Mouse (Mus musculus) C2C12 (cell line): ENCODE results near the gene Cacna2d4. TPM values are rescaled to one million over a fixed set of nuclear protein-coding genes. Genes with fewer than 3 reads are reported as not detected.
"Not testable (repeated sequence)": the region's sequence is repeated elsewhere in the genome, so short reads cannot be mapped to it uniquely, and the experiment has no call there.

ENCODE experiments used
- H3K27me3 ChIP-seq: one replicate; pipeline ENCODE4 v1.6.1; 2011; ENCODE audit not compliant: control insufficient read depth, insufficient read depth, insufficient read length
- H3K36me3 ChIP-seq: one replicate; pipeline ENCODE4 v1.6.1; 2011; ENCODE audit not compliant: control insufficient read depth, insufficient read depth
- H3K4me3 ChIP-seq: one replicate; pipeline ENCODE4 v1.5.1; 2011; ENCODE audit warnings: mild to moderate bottlenecking, control low read depth; ENCODE audit not compliant: poor library complexity, insufficient read depth, severe bottlenecking
- H3K79me2 ChIP-seq: one replicate; pipeline ENCODE4 v1.6.1; 2011; ENCODE audit not compliant: control insufficient read depth, insufficient read depth
- H3K79me3 ChIP-seq: one replicate; pipeline ENCODE4 v1.6.1; 2011; ENCODE audit warnings: low read depth, control low read depth
- H3ac ChIP-seq: one replicate; pipeline ENCODE3; 2011; ENCODE audit warnings: low read depth; ENCODE audit not compliant: control insufficient read depth, insufficient read length
- CEBPB ChIP-seq: IDR thresholded peaks from one replicate; pipeline ENCODE4 v1.6.1; 2011; ENCODE audit warnings: low read depth, mild to moderate bottlenecking, control low read depth, moderate library complexity
- CTCF ChIP-seq: IDR thresholded peaks from one replicate; pipeline ENCODE4 v1.5.1; 2011; ENCODE audit not compliant: control insufficient read depth, insufficient read depth, insufficient read length
- FOSL1 ChIP-seq: IDR thresholded peaks from one replicate; pipeline ENCODE4 v1.8.0; 2011; ENCODE audit warnings: mild to moderate bottlenecking, low read length; ENCODE audit not compliant: poor library complexity, insufficient read depth, severe bottlenecking
- MAX ChIP-seq: IDR thresholded peaks from one replicate; pipeline ENCODE4 v1.6.1; 2011; ENCODE audit warnings: mild to moderate bottlenecking, control low read depth
- MYOD1 ChIP-seq: IDR thresholded peaks from one replicate; pipeline ENCODE4 v1.6.1; 2011; ENCODE audit warnings: low read depth; ENCODE audit not compliant: control insufficient read depth, insufficient read length
- MYOG ChIP-seq: IDR thresholded peaks from one replicate; pipeline ENCODE4 v1.6.1; 2011; ENCODE audit not compliant: control insufficient read depth, insufficient read length; ENCODE audit errors: extremely low read depth
- USF1 ChIP-seq: IDR thresholded peaks from one replicate; pipeline ENCODE4 v1.6.1; 2011; ENCODE audit warnings: low read depth, mild to moderate bottlenecking, control low read depth, moderate library complexity
- polyA plus RNA-seq: library from polyadenylated mRNA; unstranded; fragments of >200 nt; fragmentation: generic; extraction: Trizol; gene quantifications from one replicate; pipeline ENCODE4 v1.2.1, GENCODE M21; 2012; ENCODE audit warnings: missing spikeins

The Cacna2d4 gene
- polyA plus RNA-seq, 1 experiment, result not detected

DNA sequence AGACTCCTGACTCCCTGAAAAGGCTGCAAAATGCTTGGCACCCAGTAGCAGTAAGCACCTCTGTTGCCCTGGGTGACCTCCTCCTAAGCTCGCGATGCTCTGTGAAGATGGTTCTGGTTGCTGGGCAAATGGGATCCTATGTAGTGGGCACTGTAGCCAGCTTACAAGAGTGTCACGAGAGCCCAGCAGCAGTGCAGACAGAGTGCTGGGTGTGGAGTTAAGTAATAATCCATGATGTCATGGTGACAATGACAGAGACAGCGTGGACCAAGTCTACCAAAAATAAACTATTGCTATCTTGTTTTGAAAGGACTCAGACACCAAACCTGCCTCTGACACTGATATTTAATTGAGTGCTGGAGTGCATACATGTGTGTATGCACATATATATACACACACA, 34.8 kb upstream of the Cacna2d4 start:
- H3K27me3 ChIP-seq, result no peaks in the 10 kb centered on the region
- no peaks in the 10 kb centered on the region for H3K79me2 ChIP-seq
- H3K79me3 ChIP-seq, result no peaks in the 10 kb centered on the region
- H3K36me3 ChIP-seq, result no peaks in the 10 kb centered on the region
- H3K4me3 ChIP-seq, result no peak overlapping the region
- no peak overlapping the region for H3ac ChIP-seq
- TF ChIP-seq MYOD1 (no peak), CTCF (no peak), MYOG (no peak), FOSL1 (no peak), CEBPB (no peak), USF1 (no peak), MAX (no peak)

DNA sequence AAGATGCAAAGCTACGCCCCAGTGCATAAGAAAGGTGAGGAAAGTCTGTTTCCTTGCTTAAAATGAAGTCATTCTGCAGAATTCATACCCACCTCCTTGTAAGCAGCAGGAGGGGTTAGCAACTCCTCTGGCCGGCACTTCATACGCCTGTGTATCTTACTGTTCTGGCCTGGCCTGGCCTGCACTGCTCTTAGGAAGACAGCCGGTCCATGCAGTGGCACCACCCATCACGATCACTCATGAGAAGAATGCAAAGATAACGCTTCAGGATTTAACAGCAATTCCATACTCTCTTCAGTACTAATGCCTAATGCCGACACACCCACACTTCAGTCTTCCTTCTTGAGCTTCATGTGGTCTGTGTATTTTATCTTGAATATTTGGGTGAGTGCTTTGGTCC, 32.0 kb upstream of the Cacna2d4 start:
- Histone ChIP-seq H3K36me3 (no peaks in the 10 kb centered on the region), H3K79me3 (no peaks in the 10 kb centered on the region), H3K4me3 (no peak overlapping the region), H3K79me2 (no peaks in the 10 kb centered on the region), H3ac (no peak overlapping the region), H3K27me3 (no peaks in the 10 kb centered on the region)
- TF ChIP-seq CEBPB (no peak), FOSL1 (no peak), CTCF (no peak), MAX (no peak), USF1 (no peak), MYOD1 (no peak), MYOG (no peak)

- H3K36me3 ChIP-seq, result no peaks in the 10 kb centered on the region
- H3K27me3 ChIP-seq, result no peaks in the 10 kb centered on the region
- no peaks in the 10 kb centered on the region for H3K79me2 ChIP-seq
- no peak for TF ChIP-seq CTCF
- TF ChIP-seq MAX, result no peak
- no peak for TF ChIP-seq USF1
- TF ChIP-seq MYOD1, result no peak
- TF ChIP-seq MYOG, result no peak
- no peak for TF ChIP-seq CEBPB
- TF ChIP-seq FOSL1, result no peak
- H3ac ChIP-seq, result no peak overlapping the region
- H3K79me3 ChIP-seq, result no peaks in the 10 kb centered on the region
- H3K4me3 ChIP-seq, result no peak overlapping the region
Measured at GRCm38 (mm10) chr6:119204915-119205314, 31.4 kb upstream of the Cacna2d4 start.

DNA sequence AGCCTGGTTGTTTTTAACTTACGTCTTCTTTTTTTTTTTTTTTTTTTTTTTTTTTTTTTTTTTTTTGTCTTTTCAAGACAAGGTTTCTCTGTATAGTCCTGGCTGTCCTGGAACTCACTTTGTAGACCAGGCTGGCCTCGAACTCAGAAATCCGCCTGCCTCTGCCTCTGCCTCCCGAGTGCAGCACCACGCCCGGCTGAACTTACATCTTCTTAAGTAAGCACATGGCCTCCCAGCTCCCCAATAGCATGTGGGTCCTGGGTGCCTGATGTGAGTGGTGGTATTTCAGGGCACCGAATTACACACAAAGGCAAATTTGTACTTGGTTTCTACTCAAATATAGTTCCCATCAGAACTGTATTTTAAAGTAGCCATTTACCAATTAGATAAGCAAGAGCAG, 30.3 kb upstream of the Cacna2d4 start:
- H3K4me3 ChIP-seq, H3K79me2 ChIP-seq: not testable (repeated sequence)

GRCm38 (mm10) chr6:119213375-119213774, 23.0 kb upstream of the Cacna2d4 start:
- H3K4me3 ChIP-seq, result no peak overlapping the region
- no peaks in the 10 kb centered on the region for H3K79me2 ChIP-seq
- no peaks in the 10 kb centered on the region for H3K27me3 ChIP-seq
- TF ChIP-seq USF1 (no peak), MYOD1 (no peak), FOSL1 (no peak), CTCF (no peak), MAX (no peak)
- H3ac ChIP-seq, result no peak overlapping the region
- no peaks in the 10 kb centered on the region for H3K79me3 ChIP-seq
- no peaks in the 10 kb centered on the region for H3K36me3 ChIP-seq

More for the DNA sequence above, 30.3 kb upstream of the Cacna2d4 start:
- not testable (repeated sequence) for H3K79me3 ChIP-seq, H3K36me3 ChIP-seq, H3K27me3 ChIP-seq, H3ac ChIP-seq

DNA sequence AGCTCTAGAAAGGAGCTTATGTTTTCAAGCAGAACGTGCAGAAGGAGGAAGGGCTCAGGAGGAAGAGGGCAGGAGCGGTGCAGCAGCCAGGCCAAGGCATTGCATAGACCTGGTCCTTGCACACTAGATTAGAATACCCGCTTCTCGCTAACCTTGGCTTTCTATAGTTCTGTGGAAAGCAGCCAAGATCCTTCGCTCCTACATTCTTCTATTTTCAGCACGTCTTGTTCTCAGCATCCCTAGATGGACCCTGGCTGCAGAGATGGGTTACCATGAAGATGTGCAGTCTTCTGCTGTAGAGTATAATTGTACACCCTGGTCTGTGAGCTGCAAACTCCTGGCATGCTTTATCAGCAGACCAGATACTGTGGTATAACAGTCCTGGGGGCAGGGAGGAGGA, 22.1 kb upstream of the Cacna2d4 start:
- Histone ChIP-seq H3K4me3 (no peak overlapping the region), H3K27me3 (no peaks in the 10 kb centered on the region), H3ac (no peak overlapping the region), H3K36me3 (no peaks in the 10 kb centered on the region), H3K79me3 (no peaks in the 10 kb centered on the region), H3K79me2 (no peaks in the 10 kb centered on the region)
- TF ChIP-seq FOSL1 (no peak), USF1 (no peak)
